Mouse (Mus musculus) intestine, embryonic 16.5 days (tissue): ENCODE results near the gene Gm43951. TPM values are rescaled to one million over a fixed set of nuclear protein-coding genes. Genes with fewer than 3 reads are reported as not detected.

ENCODE experiments used
- ATAC-seq: fragments of 200-750 bp; cut with Nextera tagmentation; 2 replicates; pipeline ENCODE4 v1.8.0; 2017; ENCODE audit warnings: moderate TSS enrichment, moderate library complexity
- H3K27ac ChIP-seq: fragments of 300-500 bp; sonication (generic); 2 replicates; pipeline ENCODE4 v1.5.1; 2014; ENCODE audit warnings: mild to moderate bottlenecking, low read length
- H3K27me3 ChIP-seq: fragments of 300-500 bp; sonication (generic); replicated peaks from 2 replicates; pipeline ENCODE4 v1.6.1; 2014; ENCODE audit warnings: low read length, control low read depth, mixed read lengths; ENCODE audit not compliant: control insufficient read depth, insufficient read depth
- H3K36me3 ChIP-seq: fragments of 300-500 bp; sonication (generic); 2 replicates; pipeline ENCODE4 v1.6.1; 2014; ENCODE audit warnings: low read length, control low read depth; ENCODE audit not compliant: control insufficient read depth, insufficient read depth
- H3K4me1 ChIP-seq: fragments of 300-500 bp; sonication (generic); 2 replicates; pipeline ENCODE4 v1.6.1; 2014; ENCODE audit warnings: low read length, control low read depth, mixed read lengths; ENCODE audit not compliant: control insufficient read depth, insufficient read depth
- H3K4me2 ChIP-seq: fragments of 300-500 bp; sonication (generic); 2 replicates; pipeline ENCODE4 v1.6.1; 2014; ENCODE audit warnings: low read depth, low read length, control low read depth
- H3K4me3 ChIP-seq: fragments of 300-500 bp; sonication (generic); 2 replicates; pipeline ENCODE4 v1.5.1; 2014; ENCODE audit warnings: mild to moderate bottlenecking, low read length
- H3K9ac ChIP-seq: fragments of 300-500 bp; sonication (generic); 2 replicates; pipeline ENCODE4 v1.6.1; 2014; ENCODE audit warnings: low read depth, low read length
- H3K9me3 ChIP-seq: fragments of 300-500 bp; sonication (generic); 2 replicates; pipeline ENCODE4 v1.6.1; 2016; ENCODE audit warnings: low read length, control low read depth; ENCODE audit not compliant: control insufficient read depth
- WGBS: fragments of 180-500 bp; shearing (Covaris S2); extraction: QIAGEN DNeasy Blood & Tissue Kit; methylation state at CpG from one replicate; pipeline ENCODE4 v1.1.7; 2014; 5-methylcytosine and 5-hydroxymethylcytosine counted together
- polyA plus RNA-seq: library from polyadenylated mRNA; unstranded; fragments of >200 nt; fragmentation: Nextera tagmentation; extraction: Ambion mirVana; gene quantifications from 2 replicates; pipeline ENCODE4 v1.2.1, GENCODE M21; 2015

The Gm43951 gene
- polyA plus RNA-seq, 1 experiment from 2014 or later = 0.06 TPM

DNA sequence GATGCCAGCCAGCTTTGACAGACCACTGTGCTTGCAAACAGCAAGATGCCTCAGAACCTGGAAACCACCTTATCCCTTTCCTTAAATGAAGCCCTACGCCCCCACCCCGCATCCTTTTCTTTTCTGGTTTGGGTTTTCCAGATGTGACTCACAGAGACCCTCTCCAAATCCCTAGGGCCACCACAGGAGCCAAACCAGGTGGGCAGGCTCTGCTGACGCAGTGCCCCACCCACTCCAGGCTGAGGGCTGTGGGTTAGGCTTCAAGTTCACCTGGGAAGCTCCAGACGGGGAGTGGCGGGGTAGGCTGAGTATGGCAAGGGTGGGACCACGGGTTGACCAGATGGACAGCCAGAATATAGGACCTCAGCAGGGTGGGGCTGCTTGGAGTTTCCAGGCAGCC, 20.3 kb upstream of the Gm43951 start:
- WGBS = 88% methylated on average over 6 of the region's 6 CpGs
- no peak overlapping the region for H3K9ac ChIP-seq

DNA sequence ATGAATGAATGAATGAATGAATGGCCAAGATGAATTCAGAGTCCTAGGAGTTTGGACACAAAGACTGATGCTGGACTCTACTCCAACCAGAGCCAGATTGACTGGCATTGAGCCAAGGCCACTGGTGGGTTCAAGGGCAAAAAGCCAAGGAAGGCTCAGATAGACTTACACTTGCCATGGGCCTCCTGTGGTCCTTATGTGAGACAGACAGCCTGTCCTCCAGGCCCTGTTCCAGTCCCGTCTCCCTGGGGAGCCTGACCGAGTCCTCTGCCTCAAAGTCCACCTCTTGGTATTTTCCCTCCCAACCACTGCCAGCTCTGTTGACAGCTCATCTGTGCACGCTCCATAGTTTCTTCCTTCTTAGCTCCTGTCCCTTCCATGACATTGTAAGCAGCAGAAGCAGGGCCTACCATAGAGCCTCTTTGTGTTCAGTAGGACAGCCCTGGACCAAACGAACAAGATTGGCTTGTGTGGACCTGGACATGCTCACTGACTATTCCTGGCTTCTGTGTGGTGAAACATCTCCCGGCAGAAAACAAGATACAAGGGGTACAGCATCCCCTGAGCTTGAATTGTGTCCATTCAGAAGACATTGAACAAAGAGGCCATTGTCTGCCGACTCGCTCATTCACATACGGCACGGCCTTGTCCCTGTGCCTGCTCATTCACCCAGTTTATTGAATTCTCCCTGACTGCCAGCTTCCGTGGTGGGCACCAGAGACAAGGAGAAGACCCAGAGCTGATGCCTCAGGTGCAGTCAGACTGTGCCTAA, 19.6 kb upstream of the Gm43951 start:
- Histone ChIP-seq H3K27ac (no peak overlapping the region), H3K4me2 (no peak overlapping the region), H3K4me3 (no peak overlapping the region), H3K9ac (no peak overlapping the region), H3K27me3 (no peaks in the 10 kb centered on the region), H3K36me3 (no peaks in the 10 kb centered on the region), H3K4me1 (no peaks in the 10 kb centered on the region), H3K9me3 (no peaks in the 10 kb centered on the region)
- no peak; the same call in 1 of the 2 replicates for ATAC-seq
- 71% methylated on average over 10 of the region's 10 CpGs for WGBS

More for the DNA sequence above, 20.3 kb upstream of the Gm43951 start:
- Histone ChIP-seq H3K4me2 (no peak overlapping the region), H3K27ac (no peak overlapping the region), H3K4me3 (no peak overlapping the region), H3K9me3 (no peaks in the 10 kb centered on the region), H3K4me1 (no peaks in the 10 kb centered on the region), H3K36me3 (no peaks in the 10 kb centered on the region), H3K27me3 (no peaks in the 10 kb centered on the region)
- no peak for ATAC-seq

DNA sequence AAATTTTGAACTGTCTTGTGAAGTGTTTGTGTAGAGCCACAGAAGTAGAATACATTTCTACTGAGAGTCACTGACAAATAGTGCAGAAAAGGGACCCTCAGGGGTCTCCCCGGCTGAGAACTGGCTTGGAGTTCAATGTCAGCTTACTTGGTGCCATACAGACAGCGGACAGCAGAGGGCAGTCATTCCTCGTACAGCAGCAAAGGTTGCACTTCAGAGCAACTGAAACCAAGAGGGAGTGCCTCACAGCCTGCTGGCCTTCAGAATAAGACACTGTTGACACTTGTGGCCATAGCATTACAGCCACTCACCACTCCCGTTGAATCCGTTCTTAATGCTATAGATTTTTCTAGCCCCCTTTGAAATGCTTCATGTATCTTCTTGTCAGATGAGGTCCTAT, 18.2 kb upstream of the Gm43951 start:
- H3K4me1 ChIP-seq = no peaks in the 10 kb centered on the region
- no peaks in the 10 kb centered on the region for H3K27me3 ChIP-seq
- H3K36me3 ChIP-seq = no peaks in the 10 kb centered on the region
- H3K9me3 ChIP-seq = no peaks in the 10 kb centered on the region
- ATAC-seq = no peak
- H3K4me2 ChIP-seq = no peak overlapping the region
- no peak overlapping the region for H3K4me3 ChIP-seq
- H3K27ac ChIP-seq = no peak overlapping the region
- WGBS = 10% methylated on average over 5 of the region's 5 CpGs
- H3K9ac ChIP-seq = no peak overlapping the region

DNA sequence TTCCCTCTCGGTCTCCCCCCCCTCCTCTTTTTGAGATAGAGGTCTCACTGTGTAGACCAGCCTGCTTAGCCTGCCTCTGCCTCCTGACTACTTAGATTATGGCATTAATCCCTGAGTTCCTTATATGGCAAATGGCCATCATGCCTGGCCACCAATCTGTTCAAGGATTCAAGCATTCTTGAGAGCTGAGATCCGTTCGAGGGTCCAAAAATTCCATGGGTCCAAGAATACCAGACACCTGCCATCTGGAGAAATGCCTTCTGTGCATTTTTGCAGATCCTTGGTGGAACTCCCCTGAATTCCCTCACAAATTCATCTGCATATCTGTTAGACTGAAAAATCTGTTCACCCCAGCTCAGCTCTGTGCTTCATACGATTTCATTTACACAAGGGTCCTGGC, 16.8 kb upstream of the Gm43951 start:
- Histone ChIP-seq H3K36me3 (no peaks in the 10 kb centered on the region), H3K27me3 (no peaks in the 10 kb centered on the region), H3K9ac (no peak overlapping the region), H3K4me3 (no peak overlapping the region), H3K27ac (no peak overlapping the region), H3K4me1 (no peaks in the 10 kb centered on the region), H3K4me2 (no peak overlapping the region), H3K9me3 (no peaks in the 10 kb centered on the region)
- no peak for ATAC-seq
- 81% methylated on average over 4 of the region's 4 CpGs for WGBS

DNA sequence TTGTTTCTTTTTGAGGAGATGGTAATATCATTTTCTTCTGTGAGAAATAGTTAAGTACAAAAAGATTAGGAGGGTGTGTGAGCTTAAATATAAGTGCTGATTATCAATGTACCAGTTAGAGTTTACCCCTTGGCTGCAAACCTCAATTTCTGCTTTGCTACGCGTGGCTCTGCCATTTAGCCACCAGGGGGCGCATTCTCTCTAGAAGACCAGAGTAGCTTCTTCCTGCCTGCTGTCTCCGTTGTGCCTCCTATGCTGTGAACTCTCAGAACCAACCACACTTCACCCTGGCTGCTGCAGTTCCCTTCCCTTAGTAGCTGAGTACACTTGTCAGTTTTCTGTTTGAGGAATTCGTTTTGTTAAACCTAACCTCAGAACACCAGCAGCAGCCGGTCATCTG, 14.6 kb upstream of the Gm43951 start:
- H3K27ac ChIP-seq = no peak overlapping the region
- no peak overlapping the region for H3K4me3 ChIP-seq
- ATAC-seq = peak; percentile 18; the same call in 1 of the 2 replicates
- H3K4me1 ChIP-seq = no peaks in the 10 kb centered on the region
- H3K9ac ChIP-seq = no peak overlapping the region
- H3K27me3 ChIP-seq = no peaks in the 10 kb centered on the region
- no peaks in the 10 kb centered on the region for H3K36me3 ChIP-seq
- WGBS = 18% methylated on average over 6 of the region's 6 CpGs
- H3K4me2 ChIP-seq = no peak overlapping the region
- H3K9me3 ChIP-seq = no peaks in the 10 kb centered on the region

DNA sequence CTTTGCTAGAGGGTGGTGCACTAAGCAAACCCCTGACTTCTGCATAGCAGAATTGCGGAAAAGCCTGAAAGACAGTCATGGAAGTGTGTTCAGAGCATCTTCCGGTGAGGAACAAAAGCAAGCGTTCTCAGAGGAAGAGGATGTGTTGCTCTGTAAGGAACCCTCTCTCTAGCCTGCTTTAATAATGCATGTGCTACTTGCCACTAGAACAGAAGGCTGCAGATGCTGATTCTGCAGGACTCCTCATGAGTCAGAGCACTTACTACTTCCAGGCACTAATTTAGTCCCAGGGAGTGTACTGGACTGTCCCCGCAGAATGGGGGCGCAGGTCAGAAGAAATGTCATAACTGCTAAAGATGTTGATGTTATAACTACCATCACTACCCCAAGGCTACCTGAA, 10.5 kb upstream of the Gm43951 start:
- H3K27ac ChIP-seq = no peak overlapping the region
- H3K27me3 ChIP-seq = no peaks in the 10 kb centered on the region
- WGBS = 79% methylated on average over 5 of the region's 5 CpGs
- no peak overlapping the region for H3K4me2 ChIP-seq
- H3K4me3 ChIP-seq = no peak overlapping the region
- ATAC-seq = no peak
- H3K9me3 ChIP-seq = no peaks in the 10 kb centered on the region
- no peaks in the 10 kb centered on the region for H3K4me1 ChIP-seq
- no peak overlapping the region for H3K9ac ChIP-seq
- no peaks in the 10 kb centered on the region for H3K36me3 ChIP-seq

DNA sequence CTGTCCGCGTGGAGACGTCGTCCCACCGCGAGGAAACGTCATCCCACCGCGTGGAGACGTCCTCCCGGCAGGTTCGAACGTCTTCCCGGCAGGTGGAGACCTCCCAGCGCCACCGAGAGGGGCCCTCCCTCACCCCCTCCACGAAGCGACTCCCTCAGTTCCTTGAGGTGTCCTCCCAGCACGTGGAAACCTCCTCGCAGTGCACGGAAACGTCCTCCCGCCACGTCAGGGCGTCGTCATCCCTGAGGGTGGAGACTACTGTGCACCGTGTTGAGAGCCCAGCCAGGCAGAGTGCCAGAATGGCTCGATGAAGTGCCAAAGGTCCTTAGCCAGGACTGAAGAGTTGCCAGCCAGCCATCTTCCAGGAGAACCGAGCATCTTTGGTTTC, 8.8 kb upstream of the Gm43951 start, which contains the start of gene Med31:
TSS of gene Med31 (minus strand) at position 183 of the 388 bp plus-strand sequence.
- Histone ChIP-seq H3K4me1 (no peaks in the 10 kb centered on the region), H3K27me3 (no peaks in the 10 kb centered on the region), H3K9ac (peak within 1 kb of the TSS; percentile 84), H3K4me3 (peak within 1 kb of the TSS; percentile 62), H3K36me3 (peaks cover 7% of the 10 kb centered on the region; the same call in 1 of the 2 replicates), H3K9me3 (no peaks in the 10 kb centered on the region), H3K4me2 (peak within 1 kb of the TSS; percentile 98), H3K27ac (peak within 1 kb of the TSS; percentile 74)
- WGBS = 1% methylated on average over 29 of the region's 29 CpGs
- ATAC-seq = peak; percentile 90

DNA sequence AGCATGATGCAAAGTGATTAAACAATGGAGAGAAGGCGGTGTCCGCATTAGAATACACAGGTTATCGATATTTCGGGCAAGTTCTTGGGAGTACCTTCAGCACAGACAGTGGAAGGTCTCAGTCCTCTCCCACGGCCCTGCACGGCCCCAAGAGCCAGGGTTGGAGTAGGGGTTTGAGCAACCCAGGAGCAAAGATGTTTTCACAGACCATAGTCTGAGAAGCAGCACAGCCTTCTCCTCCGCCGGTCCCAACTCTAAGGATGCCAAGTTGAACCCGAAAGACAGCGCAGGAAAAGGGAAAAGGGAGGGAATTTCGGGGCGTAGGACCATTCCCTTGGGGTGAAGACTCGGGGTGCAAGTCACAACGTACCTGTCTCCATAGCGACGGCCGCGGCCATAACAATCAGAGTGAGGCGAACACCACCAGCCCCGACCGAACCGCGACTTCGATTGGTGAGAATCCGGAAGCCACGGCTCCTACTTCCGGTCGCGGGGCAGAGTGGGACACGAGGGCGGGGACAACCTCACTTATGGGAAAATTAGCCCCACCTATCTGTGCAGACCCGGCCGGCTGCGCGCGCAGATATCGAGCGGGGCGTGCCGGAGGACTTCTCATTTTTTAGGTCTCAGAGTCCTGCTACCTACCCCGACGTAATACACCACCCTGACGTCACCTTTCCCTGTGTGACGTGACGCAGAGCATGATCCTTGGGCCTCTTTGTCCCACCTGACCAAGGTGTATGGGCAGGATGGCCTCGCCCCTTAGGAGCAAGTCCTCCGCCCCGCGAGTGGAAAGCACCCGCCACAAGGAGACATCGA, 8.2 kb upstream of the Gm43951 start:
- under 1% methylated on average over 51 of the region's 51 CpGs for WGBS
- H3K4me1 ChIP-seq = no peaks in the 10 kb centered on the region
- peak overlapping the region; percentile 98 for H3K4me2 ChIP-seq
- H3K36me3 ChIP-seq = peaks cover 9% of the 10 kb centered on the region; the same call in 1 of the 2 replicates
- H3K27ac ChIP-seq = peak overlapping the region; percentile 74
- peak overlapping the region; percentile 84 for H3K9ac ChIP-seq
- H3K27me3 ChIP-seq = no peaks in the 10 kb centered on the region
- H3K4me3 ChIP-seq = peak overlapping the region; percentile 62
- peak; percentile 97 for ATAC-seq
- H3K9me3 ChIP-seq = no peaks in the 10 kb centered on the region

DNA sequence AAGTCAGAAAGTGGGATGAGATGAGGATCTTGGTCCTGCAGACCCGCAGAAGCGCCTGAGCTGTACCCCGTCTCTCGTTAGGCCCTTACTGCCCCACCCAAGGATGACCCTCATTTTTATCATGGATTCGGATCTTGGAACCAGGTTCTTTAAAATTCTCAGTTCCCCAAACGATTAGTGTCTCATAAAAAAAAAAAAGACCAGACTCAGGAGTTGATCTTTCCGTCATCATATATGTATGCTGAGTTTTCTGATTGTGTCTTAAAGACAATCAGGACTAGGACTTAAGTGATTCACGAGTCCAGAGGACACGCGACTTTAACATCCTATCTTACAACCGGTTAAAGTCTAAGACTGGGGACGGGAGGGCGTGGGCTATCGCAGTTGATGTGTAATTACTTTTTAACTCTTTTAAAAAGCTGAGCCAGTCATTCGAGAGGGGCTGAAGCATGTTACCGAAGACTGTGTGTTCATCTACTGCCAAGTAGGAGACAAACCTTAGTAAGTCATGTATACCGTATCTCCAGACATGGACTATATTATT, 1.3 kb upstream of the Gm43951 start:
- Histone ChIP-seq H3K27me3 (no peaks in the 10 kb centered on the region), H3K4me3 (peak overlapping the region; percentile 89), H3K27ac (peak overlapping the region; percentile 71), H3K36me3 (peaks cover 9% of the 10 kb centered on the region; the same call in 1 of the 2 replicates), H3K9ac (peak overlapping the region; percentile 78), H3K9me3 (no peaks in the 10 kb centered on the region), H3K4me1 (peaks cover 12% of the 10 kb centered on the region), H3K4me2 (peak overlapping the region; percentile 93)
- WGBS = 9% methylated on average over 17 of the region's 17 CpGs
- ATAC-seq = peak; percentile 27
